Mouse (Mus musculus) bone marrow macrophage, adult 2 months (primary cell): Measurements from ENCODE around the gene 9530053A07Rik.

Source experiments
- CTCF ChIP-seq: IDR thresholded peaks from 2 replicates; pipeline ENCODE4 v1.5.1; 2012; ENCODE audit warnings: low read depth, mild to moderate bottlenecking, low read length, moderate library complexity
- POLR2A ChIP-seq: IDR thresholded peaks from 2 replicates; pipeline ENCODE4 v1.6.1; 2012; ENCODE audit warnings: mild to moderate bottlenecking, low read depth, low read length, borderline replicate concordance

GRCm38 (mm10) chr7:28181376-28181775, 52.1 kb downstream of the 9530053A07Rik start:
- no peak for TF ChIP-seq POLR2A
- TF ChIP-seq CTCF: no peak
